Mouse (Mus musculus) stomach, embryonic 15.5 days (tissue): Measurements from ENCODE around the gene Teddm1a. TPM values are rescaled to one million over a fixed set of nuclear protein-coding genes. Genes with fewer than 3 reads are reported as not detected.

Source experiments
- ATAC-seq: fragments of 200-750 bp; cut with Nextera tagmentation; 2 replicates; pipeline ENCODE4 v1.8.0; 2017; ENCODE audit warnings: low read depth, moderate number of reproducible peaks, moderate TSS enrichment; ENCODE audit not compliant: insufficient read depth, low FRiP score
- H3K27ac ChIP-seq: fragments of 300-500 bp; sonication (generic); 2 replicates; pipeline ENCODE4 v1.5.1; 2015; ENCODE audit warnings: mild to moderate bottlenecking, inconsistent platforms
- H3K27me3 ChIP-seq: fragments of 300-500 bp; sonication (generic); replicated peaks from 2 replicates; pipeline ENCODE4 v1.6.1; 2015; ENCODE audit warnings: inconsistent platforms
- H3K36me3 ChIP-seq: fragments of 300-500 bp; sonication (generic); 2 replicates; pipeline ENCODE4 v1.6.1; 2015; ENCODE audit warnings: inconsistent platforms
- H3K4me1 ChIP-seq: fragments of 300-500 bp; sonication (generic); 2 replicates; pipeline ENCODE4 v1.6.1; 2015; ENCODE audit warnings: inconsistent platforms
- H3K4me2 ChIP-seq: fragments of 300-500 bp; sonication (generic); 2 replicates; pipeline ENCODE4 v1.6.1; 2015; ENCODE audit warnings: mild to moderate bottlenecking, inconsistent platforms
- H3K4me3 ChIP-seq: fragments of 300-500 bp; sonication (generic); replicated peaks from 2 replicates; pipeline ENCODE4 v1.5.1; 2015; ENCODE audit warnings: inconsistent platforms
- H3K9ac ChIP-seq: fragments of 300-500 bp; sonication (generic); 2 replicates; pipeline ENCODE4 v1.6.1; 2015; ENCODE audit warnings: inconsistent platforms
- H3K9me3 ChIP-seq: fragments of 300-500 bp; sonication (generic); 2 replicates; pipeline ENCODE4 v1.6.1; 2016; ENCODE audit warnings: inconsistent platforms
- WGBS: fragments of 180-500 bp; shearing (Covaris S2); methylation state at CpG from one replicate; pipeline ENCODE4 v1.1.7; 2015; 5-methylcytosine and 5-hydroxymethylcytosine counted together
- polyA plus RNA-seq: library from polyadenylated mRNA; unstranded; fragments of >200 nt; fragmentation: Nextera tagmentation; extraction: Ambion mirVana; gene quantifications from 2 replicates; pipeline ENCODE4 v1.2.1, GENCODE M21; 2015

Teddm1a gene
- polyA plus RNA-seq, 1 experiment from 2014 or later: not detected

- no peak overlapping the region for H3K9ac ChIP-seq
- no peak for ATAC-seq
- WGBS: 79% methylated on average over 4 of the region's 4 CpGs
- H3K27ac ChIP-seq: no peak overlapping the region
- no peaks in the 10 kb centered on the region for H3K27me3 ChIP-seq
- no peak overlapping the region for H3K4me2 ChIP-seq
- H3K9me3 ChIP-seq: no peaks in the 10 kb centered on the region
- H3K4me3 ChIP-seq: no peak overlapping the region
- H3K4me1 ChIP-seq: no peaks in the 10 kb centered on the region
- H3K36me3 ChIP-seq: peaks cover 33% of the 10 kb centered on the region
Measured at GRCm38 (mm10) chr1:153908741-153909140, 17.2 kb downstream of the Teddm1a start.

GRCm38 (mm10) chr1:153909213-153909962, 17.8 kb downstream of the Teddm1a start:
- Histone ChIP-seq H3K4me1 (no peaks in the 10 kb centered on the region), H3K27ac (no peak overlapping the region), H3K4me3 (no peak overlapping the region), H3K9me3 (no peaks in the 10 kb centered on the region), H3K4me2 (no peak overlapping the region), H3K27me3 (no peaks in the 10 kb centered on the region), H3K9ac (no peak overlapping the region), H3K36me3 (peaks cover 29% of the 10 kb centered on the region)
- 65% methylated on average over 10 of the region's 10 CpGs for WGBS
- ATAC-seq: no peak

GRCm38 (mm10) chr1:153909963-153910291, 18.4 kb downstream of the Teddm1a start:
- no peak for ATAC-seq
- no peaks in the 10 kb centered on the region for H3K9me3 ChIP-seq
- no peak overlapping the region for H3K4me3 ChIP-seq
- no peak overlapping the region for H3K27ac ChIP-seq
- H3K4me2 ChIP-seq: no peak overlapping the region
- WGBS: 85% methylated on average over 9 of the region's 9 CpGs
- no peaks in the 10 kb centered on the region for H3K27me3 ChIP-seq
- no peaks in the 10 kb centered on the region for H3K4me1 ChIP-seq
- H3K9ac ChIP-seq: no peak overlapping the region
- H3K36me3 ChIP-seq: peaks cover 27% of the 10 kb centered on the region

- no peak for ATAC-seq
- H3K9me3 ChIP-seq: no peaks in the 10 kb centered on the region
- no peak overlapping the region for H3K4me3 ChIP-seq
- no peak overlapping the region for H3K27ac ChIP-seq
- peaks cover 23% of the 10 kb centered on the region for H3K36me3 ChIP-seq
- 79% methylated on average over 5 of the region's 5 CpGs for WGBS
- no peaks in the 10 kb centered on the region for H3K4me1 ChIP-seq
- no peak overlapping the region for H3K4me2 ChIP-seq
- H3K9ac ChIP-seq: no peak overlapping the region
- no peaks in the 10 kb centered on the region for H3K27me3 ChIP-seq
Measured at GRCm38 (mm10) chr1:153910423-153910822, 18.9 kb downstream of the Teddm1a start.

- Histone ChIP-seq H3K4me1 (no peaks in the 10 kb centered on the region), H3K4me2 (no peak overlapping the region), H3K9me3 (no peaks in the 10 kb centered on the region), H3K4me3 (no peak overlapping the region), H3K27ac (no peak overlapping the region), H3K36me3 (peaks cover 16% of the 10 kb centered on the region), H3K9ac (no peak overlapping the region), H3K27me3 (no peaks in the 10 kb centered on the region)
- no peak for ATAC-seq
- 66% methylated on average over 6 of the region's 6 CpGs for WGBS
Measured at GRCm38 (mm10) chr1:153911276-153911795, 19.8 kb downstream of the Teddm1a start.

- H3K4me2 ChIP-seq: no peak overlapping the region
- no peak overlapping the region for H3K27ac ChIP-seq
- H3K36me3 ChIP-seq: no peaks in the 10 kb centered on the region
- H3K9ac ChIP-seq: no peak overlapping the region
- no peaks in the 10 kb centered on the region for H3K27me3 ChIP-seq
- no peak overlapping the region for H3K4me3 ChIP-seq
- WGBS: 69% methylated on average over 3 of the region's 3 CpGs
- H3K4me1 ChIP-seq: no peaks in the 10 kb centered on the region
- ATAC-seq: no peak
- no peaks in the 10 kb centered on the region for H3K9me3 ChIP-seq
Measured at GRCm38 (mm10) chr1:153913869-153914268, 22.3 kb downstream of the Teddm1a start.

GRCm38 (mm10) chr1:153918521-153919206, 27.1 kb downstream of the Teddm1a start:
- H3K4me2 ChIP-seq: no peak overlapping the region
- 78% methylated on average over 3 of the region's 3 CpGs for WGBS
- no peaks in the 10 kb centered on the region for H3K4me1 ChIP-seq
- no peak overlapping the region for H3K4me3 ChIP-seq
- H3K27ac ChIP-seq: no peak overlapping the region
- no peaks in the 10 kb centered on the region for H3K27me3 ChIP-seq
- H3K36me3 ChIP-seq: no peaks in the 10 kb centered on the region
- ATAC-seq: no peak
- no peaks in the 10 kb centered on the region for H3K9me3 ChIP-seq
- H3K9ac ChIP-seq: no peak overlapping the region

- no peaks in the 10 kb centered on the region for H3K9me3 ChIP-seq
- WGBS: 88% methylated on average over 3 of the region's 3 CpGs
- no peak overlapping the region for H3K27ac ChIP-seq
- no peak overlapping the region for H3K4me2 ChIP-seq
- no peaks in the 10 kb centered on the region for H3K36me3 ChIP-seq
- no peak overlapping the region for H3K9ac ChIP-seq
- no peak overlapping the region for H3K4me3 ChIP-seq
- no peaks in the 10 kb centered on the region for H3K27me3 ChIP-seq
- H3K4me1 ChIP-seq: no peaks in the 10 kb centered on the region
- no peak for ATAC-seq
Measured at GRCm38 (mm10) chr1:153921642-153922041, 30.1 kb downstream of the Teddm1a start.

GRCm38 (mm10) chr1:153922571-153923021, 31.1 kb downstream of the Teddm1a start:
- H3K27ac ChIP-seq: no peak overlapping the region
- H3K9ac ChIP-seq: no peak overlapping the region
- H3K36me3 ChIP-seq: no peaks in the 10 kb centered on the region
- 31% methylated on average over 5 of the region's 5 CpGs for WGBS
- no peaks in the 10 kb centered on the region for H3K4me1 ChIP-seq
- no peak overlapping the region for H3K4me3 ChIP-seq
- no peak overlapping the region for H3K4me2 ChIP-seq
- no peaks in the 10 kb centered on the region for H3K9me3 ChIP-seq
- no peak for ATAC-seq
- H3K27me3 ChIP-seq: no peaks in the 10 kb centered on the region

GRCm38 (mm10) chr1:153924395-153925385, 33.1 kb downstream of the Teddm1a start:
- H3K4me1 ChIP-seq: no peaks in the 10 kb centered on the region
- no peaks in the 10 kb centered on the region for H3K27me3 ChIP-seq
- no peak overlapping the region for H3K4me2 ChIP-seq
- H3K36me3 ChIP-seq: no peaks in the 10 kb centered on the region
- peak overlapping the region; percentile 67 for H3K27ac ChIP-seq
- no peaks in the 10 kb centered on the region for H3K9me3 ChIP-seq
- ATAC-seq: peak; percentile 83
- no peak overlapping the region for H3K9ac ChIP-seq
- no peak overlapping the region for H3K4me3 ChIP-seq
- WGBS: 66% methylated on average over 6 of the region's 6 CpGs

- 84% methylated on average over 2 of the region's 2 CpGs for WGBS
- ATAC-seq: no peak
Measured at GRCm38 (mm10) chr1:153930431-153930830, 38.9 kb downstream of the Teddm1a start.

More at GRCm38 (mm10) chr1:153930431-153930830, 38.9 kb downstream of the Teddm1a start:
- Histone ChIP-seq H3K4me2 (no peak overlapping the region), H3K9me3 (no peaks in the 10 kb centered on the region), H3K9ac (no peak overlapping the region), H3K36me3 (no peaks in the 10 kb centered on the region), H3K4me1 (no peaks in the 10 kb centered on the region), H3K27ac (no peak overlapping the region), H3K27me3 (no peaks in the 10 kb centered on the region), H3K4me3 (no peak overlapping the region)
